Mouse (Mus musculus): ENCODE results near the gene Lrrc52.

DNA sequence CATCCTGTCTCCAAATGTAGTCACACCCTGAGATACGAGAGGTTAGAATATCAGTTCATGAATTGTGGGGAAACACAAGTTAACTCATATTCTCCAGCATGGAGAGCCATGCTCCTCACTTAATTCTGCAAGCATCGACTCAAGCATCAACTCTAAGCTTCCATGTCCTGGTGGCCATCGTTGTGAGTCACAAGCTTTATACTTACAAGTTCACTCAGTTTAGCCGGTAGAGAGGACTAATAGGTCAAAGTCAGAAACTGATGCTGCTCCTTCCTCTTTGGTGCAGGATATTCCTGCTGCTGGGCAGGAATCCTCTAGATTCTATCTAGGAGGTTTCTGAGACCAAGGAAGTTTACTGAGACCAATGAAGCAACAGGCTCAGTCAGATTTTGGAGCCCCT lies 61.3 kb downstream of the Lrrc52 start:
- TF ChIP-seq POLR2A (IDR thresholded peaks at IDR 0.05; ENCODE audit: borderline replicate concordance, extremely low read depth, insufficient read depth, insufficient read length, poor library complexity, severe bottlenecking) (no peak), CTCF (IDR thresholded peaks at IDR 0.05; ENCODE audit: borderline replicate concordance, extremely low read depth, insufficient read depth, insufficient read length) (no peak)

Measured in brain, embryonic 14.5 days (tissue).